Mouse (Mus musculus): ENCODE measurements around the gene Prr5l. TPM values are rescaled to one million over a fixed set of nuclear protein-coding genes. Genes with fewer than 3 reads are reported as not detected.
A peak's percentile ranks its signal among the peaks of the same experiment; 100 is the strongest.

The Prr5l gene
- total RNA-seq, 2 experiments from 2014 or later, result 3.7 to 7.0 TPM

GRCm38 (mm10) chr2:101823821-101824220 is 59.0 kb downstream of the Prr5l start:
- no peak for DNase-seq (ENCODE audit: low spot score in 2 of 2)

DNA sequence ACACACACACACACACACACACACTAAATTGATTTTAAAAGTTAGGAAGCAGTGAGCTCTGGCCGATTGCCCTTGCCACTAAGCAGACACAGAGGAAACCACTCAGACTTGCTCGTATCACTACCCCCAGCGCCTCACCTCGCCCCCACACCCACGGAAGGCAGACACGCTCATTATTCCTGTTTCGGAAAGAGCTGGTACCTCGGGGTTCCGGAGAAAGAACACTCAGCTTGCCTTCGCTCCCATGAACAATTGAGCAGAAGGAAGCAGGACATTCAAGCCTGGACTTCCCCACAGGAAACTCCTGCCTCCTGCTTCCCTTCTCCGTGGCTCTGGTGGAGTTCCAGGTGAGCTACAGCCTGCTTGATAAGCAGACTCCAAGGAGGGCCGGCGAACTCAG is 60.0 kb downstream of the Prr5l start:
- no peak for DNase-seq (ENCODE audit: low spot score in 2 of 2)

DNA sequence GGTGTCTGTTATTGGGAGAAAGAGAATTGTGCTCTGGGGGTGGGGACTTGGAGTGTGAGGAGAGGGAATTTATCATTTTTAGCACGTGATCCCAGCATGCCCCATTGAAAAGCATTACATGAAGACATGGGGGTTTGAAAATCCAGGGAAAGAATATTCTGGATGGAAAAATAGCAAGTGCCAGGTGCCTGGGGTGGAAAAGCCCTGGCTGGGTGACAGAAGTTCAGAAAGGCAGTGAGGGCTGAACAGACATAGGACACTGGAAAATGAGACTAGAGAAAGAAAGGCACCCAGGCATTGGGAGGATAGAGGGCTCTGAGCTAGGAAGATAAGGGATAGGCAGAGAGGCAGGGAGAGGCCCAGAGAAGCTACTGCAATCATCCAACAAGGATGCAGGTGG is 62.0 kb downstream of the Prr5l start:
- DNase-seq (ENCODE audit: low spot score in 2 of 2), result no peak

DNA sequence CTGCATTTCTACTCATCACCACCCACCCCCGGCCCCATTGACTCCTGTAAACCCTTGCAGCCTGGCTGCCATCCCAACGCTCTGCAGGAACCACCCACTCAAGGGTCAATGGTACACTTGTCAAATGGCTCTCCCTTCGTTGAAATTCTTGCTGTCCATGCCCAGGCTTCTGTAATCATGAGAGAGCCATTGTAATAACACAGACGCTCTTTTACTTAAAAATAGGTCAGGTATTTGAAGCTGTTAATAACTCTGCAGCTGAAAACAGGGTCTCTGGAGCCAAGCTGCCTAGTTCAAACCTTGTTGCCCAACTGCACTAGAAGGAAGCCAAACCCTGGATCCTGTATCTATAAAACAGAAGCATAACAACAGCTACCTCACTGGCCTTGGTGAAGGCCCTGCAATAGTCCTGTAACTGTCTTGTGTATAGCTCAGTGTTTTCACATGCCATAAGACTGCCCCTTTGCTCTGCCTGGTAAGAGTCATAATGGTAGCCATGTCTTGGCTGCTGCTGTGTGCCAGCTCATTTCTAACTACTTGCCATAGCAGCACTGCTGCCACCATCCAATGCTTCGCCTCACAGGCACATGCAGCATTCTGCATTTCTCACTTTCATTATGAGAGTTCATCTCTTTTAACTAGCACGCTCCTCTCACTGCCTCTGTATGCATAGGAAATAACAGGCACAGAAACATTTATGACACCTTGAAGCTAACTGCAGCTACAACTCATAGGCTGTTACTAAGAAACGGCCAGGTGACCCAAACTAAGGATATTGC is 63.7 kb downstream of the Prr5l start:
- DNase-seq (ENCODE audit: low spot score in 2 of 2), result no peak

DNA sequence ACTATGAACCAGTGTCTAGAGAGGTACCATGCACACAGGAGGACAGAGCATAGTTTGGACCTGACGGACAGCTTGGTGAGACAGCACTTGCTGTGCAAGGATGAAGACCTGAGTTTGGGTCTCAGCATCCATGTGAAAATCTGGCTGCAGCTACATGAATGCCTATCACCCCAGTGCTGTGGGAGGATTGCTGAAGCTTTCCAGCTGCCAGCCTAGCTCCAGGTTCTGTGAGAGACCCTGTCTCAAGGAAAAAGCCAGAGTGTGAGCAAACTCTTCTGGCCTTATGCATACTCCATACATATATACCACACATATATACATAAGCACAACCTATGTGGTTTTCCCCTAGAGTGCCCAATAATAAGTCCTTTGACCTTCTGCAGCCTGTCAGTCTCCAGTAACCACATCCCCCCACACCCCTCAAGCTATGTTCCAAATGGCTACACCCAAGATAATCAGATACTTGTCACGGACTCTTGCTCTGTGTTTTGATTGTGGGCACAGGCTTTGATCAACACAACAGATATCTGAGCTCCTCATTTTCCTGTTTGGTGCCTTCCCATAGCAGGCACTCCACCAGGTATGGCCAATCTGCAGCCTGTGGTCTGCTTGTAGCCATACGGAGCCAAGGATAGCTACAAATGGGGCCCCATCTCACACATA is 66.0 kb downstream of the Prr5l start:
- DNase-seq (ENCODE audit: low spot score in 2 of 2), result no peak

GRCm38 (mm10) chr2:101815250-101815934 is 67.4 kb downstream of the Prr5l start:
- DNase-seq (ENCODE audit: low spot score in 2 of 2), result no peak

- no peak for DNase-seq (ENCODE audit: low spot score in 2 of 2)
These were observed 68.6 kb downstream of the Prr5l start for GRCm38 (mm10) chr2:101814272-101814625.

- no peak for DNase-seq (ENCODE audit: low spot score in 2 of 2)
These were observed 69.1 kb downstream of the Prr5l start for GRCm38 (mm10) chr2:101813581-101814271.

DNA sequence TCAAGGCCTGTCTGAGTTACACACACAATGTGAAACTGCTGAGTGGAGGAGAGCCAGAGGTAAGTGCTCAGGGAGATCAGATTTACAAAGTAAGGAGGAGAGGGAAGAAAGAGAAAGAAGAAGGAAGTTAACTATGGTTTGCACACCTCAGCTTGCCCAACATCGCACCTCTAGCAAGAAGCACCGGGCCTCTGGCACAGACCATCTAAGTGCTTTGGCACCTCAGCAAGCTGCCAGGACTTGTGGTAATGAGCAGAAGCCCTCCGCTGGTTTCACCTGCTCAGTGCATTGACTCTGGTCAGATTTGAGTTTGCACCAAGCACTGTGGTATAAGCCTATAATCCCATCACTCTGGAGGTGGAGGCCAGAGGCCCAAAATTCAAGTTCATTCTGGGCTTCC is 70.9 kb downstream of the Prr5l start:
- DNase-seq (ENCODE audit: low spot score in 2 of 2), result no peak

DNA sequence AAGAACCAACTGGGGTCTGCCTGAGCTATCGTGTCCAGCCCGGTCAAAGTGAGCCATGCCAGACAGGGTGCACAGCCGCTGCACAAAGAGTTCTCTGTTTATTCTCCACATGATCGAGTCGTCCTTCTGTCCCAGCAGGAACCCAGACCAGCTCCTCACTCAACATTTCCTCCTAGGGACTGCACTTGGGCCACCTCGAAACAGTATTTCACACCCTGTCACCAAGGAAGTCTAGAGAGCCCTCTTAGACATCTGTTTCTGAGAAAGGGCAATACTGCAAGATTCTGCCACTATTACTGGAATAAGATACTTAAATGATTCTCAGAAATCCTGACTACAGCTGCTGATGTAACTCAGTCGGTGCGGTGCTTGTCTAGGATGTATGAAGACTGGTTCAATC is 72.1 kb downstream of the Prr5l start:
- no peak for DNase-seq (ENCODE audit: low spot score in 2 of 2)

DNA sequence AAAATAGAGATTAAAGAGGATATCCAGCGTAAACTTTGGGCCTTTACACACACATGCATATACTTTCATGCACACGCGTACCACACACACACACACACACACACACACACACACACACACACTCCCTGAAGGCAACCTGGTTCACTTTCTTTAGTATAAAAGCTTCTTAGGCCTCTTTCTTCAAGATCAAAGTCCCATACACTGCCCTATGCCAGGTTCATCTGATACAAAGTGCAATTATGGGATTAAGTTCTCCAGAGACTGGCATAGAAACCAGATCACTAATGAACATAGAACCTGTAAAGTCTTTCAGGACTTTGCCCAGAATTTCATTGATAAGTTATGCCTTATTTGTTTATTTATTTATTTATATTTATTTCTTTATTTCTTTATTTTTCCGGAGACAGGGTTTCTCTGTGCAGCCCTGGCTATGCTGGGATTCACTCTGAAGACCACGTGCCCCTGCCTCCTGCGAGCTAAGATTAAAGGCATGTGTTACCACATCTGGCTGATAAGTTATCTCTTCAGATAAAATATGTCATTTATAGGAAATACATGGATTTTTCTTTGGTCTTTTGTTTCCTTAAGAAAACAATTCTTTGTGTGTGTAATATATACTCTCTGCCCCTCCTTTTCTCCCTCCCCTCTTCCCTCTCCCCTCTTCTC is 73.1 kb downstream of the Prr5l start:
- DNase-seq (ENCODE audit: low spot score in 2 of 2), result no peak

DNA sequence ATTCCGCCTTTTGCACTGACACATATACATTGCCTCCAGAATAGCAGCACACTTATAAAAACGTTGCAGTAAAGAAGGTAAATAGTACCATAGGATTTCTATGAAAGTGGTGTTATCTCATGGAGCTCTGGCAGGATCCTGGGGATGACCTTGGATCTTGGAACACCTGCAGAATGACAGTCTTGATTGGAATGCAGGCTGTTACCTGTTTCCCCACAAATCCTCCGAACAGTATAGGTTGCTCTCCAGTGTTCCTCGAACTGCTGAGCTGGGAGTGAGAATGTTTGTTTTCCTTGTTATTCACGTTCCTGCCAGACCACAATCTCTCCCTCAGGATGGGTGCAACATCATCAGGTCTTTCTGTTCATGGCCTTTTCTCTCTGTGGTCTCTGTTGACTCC is 75.1 kb downstream of the Prr5l start:
- no peak for DNase-seq (ENCODE audit: low spot score in 2 of 2)

DNA sequence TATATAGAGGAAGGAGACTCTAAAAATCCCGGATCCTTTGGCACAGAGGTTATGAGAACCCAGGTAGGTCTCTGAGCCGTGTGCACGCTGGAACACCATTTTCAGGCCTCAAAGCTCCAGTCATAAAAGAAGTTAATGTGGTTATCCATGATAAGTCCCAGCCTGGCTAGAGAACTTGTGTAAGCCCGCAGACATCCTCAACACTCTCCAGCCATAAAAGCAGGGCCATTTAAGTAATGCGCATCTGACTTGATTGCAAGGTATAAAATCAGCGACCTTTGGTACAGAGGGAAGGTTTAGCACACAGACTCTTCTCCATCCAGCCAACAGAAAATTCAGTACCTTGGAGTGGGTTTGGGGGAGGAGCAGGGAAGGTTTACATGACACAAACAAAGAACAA is 80.6 kb downstream of the Prr5l start:
- DNase-seq (ENCODE audit: low spot score in 2 of 2), result no peak

GRCm38 (mm10) chr2:101797901-101798250 is 85.0 kb downstream of the Prr5l start:
- DNase-seq (ENCODE audit: low spot score in 2 of 2), result no peak

DNA sequence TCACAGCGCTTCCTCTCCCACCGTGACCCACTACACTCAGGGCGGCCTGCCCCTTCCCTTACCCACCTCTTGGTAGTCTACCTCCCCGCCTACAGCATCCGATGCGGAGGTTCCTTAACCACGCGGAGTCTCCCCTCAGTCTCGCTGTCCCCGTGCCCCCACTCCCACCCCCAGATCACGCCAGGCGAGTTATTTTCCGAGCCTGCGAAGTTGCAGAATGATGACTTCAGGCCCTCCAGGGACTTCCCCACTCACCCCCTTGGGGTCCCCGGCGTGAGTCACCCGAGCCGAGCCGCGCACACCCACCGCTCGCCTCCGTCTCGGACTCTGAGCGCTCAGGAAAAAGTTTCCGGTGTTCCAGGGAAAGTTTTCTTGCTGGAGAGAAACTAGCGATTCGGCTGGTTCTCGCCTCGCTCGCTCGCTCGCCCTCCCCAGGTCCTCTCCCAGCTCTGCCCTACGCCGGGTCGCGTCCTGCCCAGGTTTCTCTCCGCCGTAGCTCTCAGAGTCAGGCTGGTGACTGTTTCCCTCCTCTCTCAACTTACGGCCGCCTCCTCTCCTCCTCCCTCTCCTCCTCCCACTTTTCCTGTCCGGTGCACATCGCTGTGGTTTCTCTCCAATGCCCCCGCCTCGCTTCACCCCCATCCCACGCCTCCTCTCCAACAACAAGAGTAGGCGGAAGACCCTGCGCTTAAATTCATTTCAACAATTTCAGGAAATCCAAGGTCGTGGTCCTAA is 85.5 kb downstream of the Prr5l start:
- DNase-seq (ENCODE audit: low spot score in 2 of 2), result no peak

DNA sequence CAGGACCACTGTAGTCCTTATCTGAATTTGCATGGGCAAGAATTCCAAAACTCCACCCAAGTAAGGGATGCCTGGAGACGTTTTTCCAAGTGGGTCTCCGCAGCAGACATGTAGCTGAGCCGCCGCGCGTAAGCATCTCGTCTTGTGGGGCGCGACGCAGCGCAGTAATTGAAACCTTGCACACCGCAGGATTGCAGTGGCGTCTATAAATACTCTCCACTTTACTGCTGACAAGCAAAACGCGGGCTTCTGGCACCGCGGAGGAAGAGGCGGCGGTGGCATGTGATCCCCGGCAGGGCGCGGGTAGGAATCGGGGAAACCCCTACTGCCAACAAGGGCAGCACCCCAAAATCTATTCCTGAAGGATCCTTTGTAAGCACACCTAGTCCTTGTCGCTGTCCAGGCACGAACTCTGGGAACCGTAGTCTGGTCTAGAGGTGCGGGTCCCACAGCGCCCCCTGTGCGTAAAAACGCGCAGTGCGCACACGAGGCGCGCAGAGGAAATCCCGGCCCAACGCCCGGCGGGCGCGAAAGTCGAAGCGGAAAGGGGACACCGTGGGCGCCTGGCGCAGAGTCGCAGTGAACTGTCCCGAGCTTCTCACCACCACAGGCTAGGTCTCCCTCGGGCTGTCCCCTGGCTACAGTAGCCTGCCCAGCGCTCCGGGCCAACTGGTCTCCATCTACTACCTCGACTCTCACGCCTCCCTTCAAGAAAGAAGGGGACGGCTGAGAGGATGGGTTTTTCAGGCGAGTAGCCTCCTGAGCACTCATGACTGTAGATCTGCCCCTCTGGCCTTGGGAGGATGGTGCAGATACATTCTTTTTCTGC is 86.3 kb downstream of the Prr5l start:
- DNase-seq (ENCODE audit: low spot score in 2 of 2), result peak; percentile 41 to 71

DNA sequence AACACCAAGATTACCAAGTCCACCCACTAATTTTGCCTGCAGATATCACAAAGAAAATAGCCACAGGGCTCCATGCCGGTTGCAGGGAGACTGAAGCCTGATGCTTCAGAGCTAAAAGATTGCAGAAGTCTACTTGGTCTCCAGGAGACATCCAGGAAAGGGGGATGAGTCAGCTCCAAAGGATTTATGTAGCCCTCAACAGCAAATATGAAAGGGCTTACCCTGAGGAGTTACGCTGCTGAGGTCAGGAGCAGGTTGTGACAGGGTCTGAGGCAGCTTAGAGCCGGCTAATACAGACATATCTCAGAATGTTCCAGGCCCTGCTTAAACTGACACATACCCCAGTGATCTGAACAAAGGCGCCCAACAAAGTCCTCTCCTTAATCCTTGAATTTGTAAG is 90.7 kb downstream of the Prr5l start:
- DNase-seq (ENCODE audit: low spot score in 2 of 2), result no peak

DNA sequence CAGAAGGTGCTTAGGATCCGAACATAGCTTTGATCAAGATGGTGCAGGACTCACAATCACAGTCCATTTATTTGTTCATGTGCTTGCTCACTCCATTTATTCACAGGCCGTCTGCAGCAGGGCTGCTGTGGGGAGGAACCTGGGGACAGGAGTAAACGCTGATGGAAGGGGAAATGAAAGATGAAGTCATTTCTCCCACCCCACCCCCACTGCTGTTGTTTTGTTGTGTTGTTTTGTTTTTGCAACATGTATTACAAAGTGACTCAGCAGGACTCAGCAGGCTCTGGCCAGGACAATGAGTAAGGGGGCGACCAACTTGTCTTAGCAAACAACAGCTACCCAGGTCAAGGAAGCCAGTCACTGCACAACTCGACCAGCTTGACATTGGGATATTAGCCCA is 99.6 kb downstream of the Prr5l start:
- no peak for DNase-seq (ENCODE audit: low spot score in 2 of 2)

DNA sequence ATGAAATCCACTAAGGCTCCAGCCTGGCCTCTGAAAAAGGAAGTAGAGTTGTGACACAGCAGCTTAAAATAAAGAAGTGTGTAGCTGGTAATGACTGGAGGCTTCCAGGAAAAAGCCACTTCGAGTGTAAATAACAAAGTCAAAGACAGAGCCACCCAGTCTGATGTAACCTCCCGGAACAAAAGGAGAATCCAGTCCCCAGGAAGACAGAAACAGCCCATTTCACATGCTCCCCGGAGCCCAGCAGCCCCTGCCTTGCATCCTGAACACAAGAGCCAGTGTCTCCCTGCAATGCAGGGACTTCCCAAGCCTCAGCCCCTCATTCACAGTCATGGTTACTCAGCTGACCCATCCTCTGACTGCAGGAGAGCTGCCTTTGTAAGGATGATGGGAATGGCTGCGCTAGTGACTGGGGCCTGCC is 101.5 kb downstream of the Prr5l start:
- no peak for DNase-seq (ENCODE audit: low spot score in 2 of 2)

DNA sequence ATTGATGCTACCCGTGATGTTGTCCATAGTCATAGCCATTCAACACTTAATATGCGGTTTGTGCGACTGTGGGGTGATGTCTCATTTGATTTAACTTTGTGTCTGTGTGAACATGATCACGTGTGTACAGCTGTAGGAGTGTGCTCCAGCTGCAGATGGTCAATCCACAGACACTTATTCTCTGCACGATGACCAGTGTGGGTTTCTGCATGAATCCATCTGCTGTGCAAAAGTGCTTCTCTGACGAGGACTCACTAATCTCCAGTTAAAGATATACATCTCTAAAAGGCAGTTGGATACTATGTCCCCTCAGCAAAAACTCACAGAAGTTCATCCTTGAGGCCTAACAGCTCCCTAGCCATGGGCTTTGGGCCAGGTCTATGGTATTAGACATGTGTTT is 104.7 kb downstream of the Prr5l start:
- DNase-seq (ENCODE audit: low spot score in 2 of 2), result no peak
